Mouse (Mus musculus) G1E (cell line): ENCODE results near the gene Timm44. TPM values are rescaled to one million over a fixed set of nuclear protein-coding genes. Genes with fewer than 3 reads are reported as not detected.

Experiments
- polyA plus RNA-seq: library from polyadenylated mRNA; stranded (reverse); fragments of >175 nt; gene quantifications from 2 replicates; pipeline ENCODE4 v1.2.3, GENCODE M21; 2012
- total RNA-seq, 2 experiments: library from RNA; stranded (forward) in 1 of 2; stranded (reverse) in 1 of 2; fragments of 200-1000 nt in 1 of 2; fragments of >200 nt in 1 of 2; fragmentation: Nextera tagmentation in 1 of 2; gene quantifications; 2 replicates each; pipeline ENCODE4 v1.2.3; 2014 to 2017

The Timm44 gene
- total and polyA plus RNA-seq, 3 experiments: 65.3 to 123 (median 81.8) TPM

Other genes with a start within 250 kb of the Timm44 start
- gene Cd209f, start 170.1 kb downstream of the Timm44 start, total RNA-seq (2014; fragmentation: Nextera tagmentation): not detected in 2 replicates
- gene Cd209f, start 170.1 kb downstream of the Timm44 start, total RNA-seq (2017): 0.38 TPM in 1 of 2 replicates, not detected in the other
- 0.04 TPM in 1 of 2 replicates, not detected in the other for gene Cd209f, start 170.1 kb downstream of the Timm44 start, polyA plus RNA-seq
- gene Cd209g, start 141.8 kb downstream of the Timm44 start, total RNA-seq (2014; fragmentation: Nextera tagmentation): not detected in 2 replicates
- 0.05 and 0.06 TPM in 2 replicates for gene Cd209g, start 141.8 kb downstream of the Timm44 start, total RNA-seq (2017)
- gene Cd209g, start 141.8 kb downstream of the Timm44 start, polyA plus RNA-seq: not detected in 2 replicates
- gene Evi5l, start 109.3 kb downstream of the Timm44 start, total RNA-seq (2014; fragmentation: Nextera tagmentation): 12.7 and 12.8 TPM in 2 replicates
- 8.5 and 13.1 TPM in 2 replicates for gene Evi5l, start 109.3 kb downstream of the Timm44 start, total RNA-seq (2017)
- 9.7 and 11.5 TPM in 2 replicates for gene Evi5l, start 109.3 kb downstream of the Timm44 start, polyA plus RNA-seq
- 0.29 and 0.60 TPM in 2 replicates for gene Prr36, start 58.5 kb downstream of the Timm44 start, total RNA-seq (2014; fragmentation: Nextera tagmentation)
- gene Prr36, start 58.5 kb downstream of the Timm44 start, total RNA-seq (2017): 0.16 and 0.23 TPM in 2 replicates
- gene Prr36, start 58.5 kb downstream of the Timm44 start, polyA plus RNA-seq: 0.23 and 0.36 TPM in 2 replicates
- gene Lrrc8e, start 49.1 kb downstream of the Timm44 start, total RNA-seq (2014; fragmentation: Nextera tagmentation): 0.19 and 0.23 TPM in 2 replicates
- gene Lrrc8e, start 49.1 kb downstream of the Timm44 start, total RNA-seq (2017): 0.93 and 2.6 TPM in 2 replicates
- 0.02 and 0.04 TPM in 2 replicates for gene Lrrc8e, start 49.1 kb downstream of the Timm44 start, polyA plus RNA-seq
- 35.3 and 42.2 TPM in 2 replicates for gene Map2k7, start 37.2 kb downstream of the Timm44 start, total RNA-seq (2014; fragmentation: Nextera tagmentation)
- gene Map2k7, start 37.2 kb downstream of the Timm44 start, total RNA-seq (2017): 32.1 and 34.4 TPM in 2 replicates
- gene Map2k7, start 37.2 kb downstream of the Timm44 start, polyA plus RNA-seq: 151 and 153 TPM in 2 replicates
- gene Gm49320, start 37.0 kb downstream of the Timm44 start, total RNA-seq (2014; fragmentation: Nextera tagmentation): 3.8 and 7.0 TPM in 2 replicates
- gene Gm49320, start 37.0 kb downstream of the Timm44 start, total RNA-seq (2017): 0.23 TPM in 1 of 2 replicates, not detected in the other
- gene Gm49320, start 37.0 kb downstream of the Timm44 start, polyA plus RNA-seq: 0.24 and 2.3 TPM in 2 replicates
- gene Tgfbr3l, start 27.7 kb downstream of the Timm44 start, total RNA-seq (2014; fragmentation: Nextera tagmentation): 20.1 and 21.3 TPM in 2 replicates
- gene Tgfbr3l, start 27.7 kb downstream of the Timm44 start, total RNA-seq (2017): 2.8 and 4.5 TPM in 2 replicates
- 34.8 and 35.0 TPM in 2 replicates for gene Tgfbr3l, start 27.7 kb downstream of the Timm44 start, polyA plus RNA-seq
- 10.6 and 10.9 TPM in 2 replicates for gene Snapc2, start 22.8 kb downstream of the Timm44 start, total RNA-seq (2014; fragmentation: Nextera tagmentation)
- 9.1 and 13.5 TPM in 2 replicates for gene Snapc2, start 22.8 kb downstream of the Timm44 start, total RNA-seq (2017)
- gene Snapc2, start 22.8 kb downstream of the Timm44 start, polyA plus RNA-seq: 49.5 and 66.0 TPM in 2 replicates
- 2.1 TPM in 1 of 2 replicates, not detected in the other for gene Ctxn1, start 16.6 kb downstream of the Timm44 start, total RNA-seq (2014; fragmentation: Nextera tagmentation)
- 0.11 and 0.29 TPM in 2 replicates for gene Ctxn1, start 16.6 kb downstream of the Timm44 start, total RNA-seq (2017)
- gene Ctxn1, start 16.6 kb downstream of the Timm44 start, polyA plus RNA-seq: 1.6 and 2.0 TPM in 2 replicates
- 64.9 and 69.3 TPM in 2 replicates for gene Ccl25, start 49.3 kb upstream of the Timm44 start, total RNA-seq (2014; fragmentation: Nextera tagmentation)
- gene Ccl25, start 49.3 kb upstream of the Timm44 start, total RNA-seq (2017): 16.0 and 18.1 TPM in 2 replicates
- gene Ccl25, start 49.3 kb upstream of the Timm44 start, polyA plus RNA-seq: 1.1 and 1.9 TPM in 2 replicates
- 162 and 168 TPM in 2 replicates for gene Elavl1, start 49.5 kb upstream of the Timm44 start, total RNA-seq (2014; fragmentation: Nextera tagmentation)
- 92.5 and 98.1 TPM in 2 replicates for gene Elavl1, start 49.5 kb upstream of the Timm44 start, total RNA-seq (2017)
- 110 and 125 TPM in 2 replicates for gene Elavl1, start 49.5 kb upstream of the Timm44 start, polyA plus RNA-seq
- gene Cers4, start 217.1 kb upstream of the Timm44 start, total RNA-seq (2014; fragmentation: Nextera tagmentation): not detected in 2 replicates
- 0.06 and 0.44 TPM in 2 replicates for gene Cers4, start 217.1 kb upstream of the Timm44 start, total RNA-seq (2017)
- gene Cers4, start 217.1 kb upstream of the Timm44 start, polyA plus RNA-seq: 0.01 TPM in 1 of 2 replicates, not detected in the other